Mouse (Mus musculus) macrophage (primary cell): Measurements from ENCODE around the gene Zfp335. TPM values are rescaled to one million over a fixed set of nuclear protein-coding genes. Genes with fewer than 3 reads are reported as not detected.

Source experiments
- H3K27ac ChIP-seq: fragments of 350-480 bp; formaldehyde crosslinking; 2 replicates; pipeline ENCODE4 v1.9.0; 2021
- H3K36me3 ChIP-seq: fragments of 350-480 bp; formaldehyde crosslinking; 2 replicates; pipeline ENCODE4 v1.9.0; 2021; ENCODE audit errors: inconsistent target
- H3K4me3 ChIP-seq: fragments of 350-480 bp; formaldehyde crosslinking; 2 replicates; pipeline ENCODE4 v1.9.0; 2021; ENCODE audit errors: inconsistent target
- H3K79me2 ChIP-seq: fragments of 350-480 bp; formaldehyde crosslinking; 2 replicates; pipeline ENCODE4 v1.9.0; 2021; ENCODE audit errors: inconsistent target
- WGBS: methylation state at CpG from one replicate; pipeline ENCODE4 v1.1.7; 2026; ENCODE audit warnings: inconsistent platforms; ENCODE audit not compliant: missing documents; 5-methylcytosine and 5-hydroxymethylcytosine counted together
- polyA plus RNA-seq: library from polyadenylated mRNA; stranded (reverse); fragments of 250-400 nt; gene quantifications from 3 replicates; pipeline ENCODE4 v1.2.4, GENCODE M21; 2018; ENCODE audit warnings: inconsistent platforms

The Zfp335 gene
- polyA plus RNA-seq, 1 experiment from 2014 or later = 6.8 TPM

DNA sequence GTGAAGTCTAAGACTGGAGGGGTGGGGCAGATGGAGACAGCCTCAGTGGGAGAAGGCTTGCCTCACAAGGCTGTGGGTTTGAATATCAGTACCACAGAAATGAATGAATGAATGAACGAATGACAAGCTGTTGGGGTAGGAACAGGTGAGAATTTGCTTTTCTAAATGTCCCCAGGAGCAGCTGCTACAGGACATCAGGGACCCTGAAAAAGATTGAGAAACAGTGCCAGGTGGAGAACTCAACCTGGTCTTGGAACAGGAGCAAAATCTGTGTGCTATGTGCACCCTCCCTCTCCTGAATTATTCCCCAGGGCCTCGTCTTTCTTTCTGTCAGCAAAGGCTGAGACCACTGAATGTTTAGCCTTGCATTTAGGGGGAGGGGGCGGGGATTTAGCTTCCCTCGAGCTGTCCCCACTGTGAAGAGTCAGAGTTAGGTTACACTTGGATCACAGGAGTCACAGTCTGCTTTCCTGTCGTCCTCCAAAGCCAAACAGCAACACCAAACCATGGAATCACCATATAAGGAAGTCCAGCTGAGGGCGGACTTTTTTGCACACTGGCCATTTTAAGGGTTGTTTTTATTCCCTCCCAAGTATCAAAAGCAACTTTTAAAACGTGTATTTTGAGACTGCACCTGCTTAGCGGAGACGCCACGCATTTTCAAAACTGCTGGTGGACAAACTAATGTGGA is 28.7 kb upstream of the Zfp335 start, which contains the start of gene Mmp9:
TSS of gene Mmp9 (plus strand) at position 641 of the 691 bp plus-strand sequence.
- Histone ChIP-seq H3K36me3 (no peaks in the 10 kb centered on the region), H3K27ac (no peak within 1 kb of the TSS), H3K4me3 (no peak within 1 kb of the TSS), H3K79me2 (no peaks in the 10 kb centered on the region)
- 13% methylated on average over 10 of the region's 10 CpGs for WGBS

GRCm38 (mm10) chr2:164939106-164939505 is 27.5 kb upstream of the Zfp335 start:
- H3K36me3 ChIP-seq = no peaks in the 10 kb centered on the region
- no peak overlapping the region for H3K4me3 ChIP-seq
- WGBS = 10% methylated on average over 11 of the region's 11 CpGs
- no peak overlapping the region for H3K27ac ChIP-seq
- H3K79me2 ChIP-seq = no peaks in the 10 kb centered on the region

DNA sequence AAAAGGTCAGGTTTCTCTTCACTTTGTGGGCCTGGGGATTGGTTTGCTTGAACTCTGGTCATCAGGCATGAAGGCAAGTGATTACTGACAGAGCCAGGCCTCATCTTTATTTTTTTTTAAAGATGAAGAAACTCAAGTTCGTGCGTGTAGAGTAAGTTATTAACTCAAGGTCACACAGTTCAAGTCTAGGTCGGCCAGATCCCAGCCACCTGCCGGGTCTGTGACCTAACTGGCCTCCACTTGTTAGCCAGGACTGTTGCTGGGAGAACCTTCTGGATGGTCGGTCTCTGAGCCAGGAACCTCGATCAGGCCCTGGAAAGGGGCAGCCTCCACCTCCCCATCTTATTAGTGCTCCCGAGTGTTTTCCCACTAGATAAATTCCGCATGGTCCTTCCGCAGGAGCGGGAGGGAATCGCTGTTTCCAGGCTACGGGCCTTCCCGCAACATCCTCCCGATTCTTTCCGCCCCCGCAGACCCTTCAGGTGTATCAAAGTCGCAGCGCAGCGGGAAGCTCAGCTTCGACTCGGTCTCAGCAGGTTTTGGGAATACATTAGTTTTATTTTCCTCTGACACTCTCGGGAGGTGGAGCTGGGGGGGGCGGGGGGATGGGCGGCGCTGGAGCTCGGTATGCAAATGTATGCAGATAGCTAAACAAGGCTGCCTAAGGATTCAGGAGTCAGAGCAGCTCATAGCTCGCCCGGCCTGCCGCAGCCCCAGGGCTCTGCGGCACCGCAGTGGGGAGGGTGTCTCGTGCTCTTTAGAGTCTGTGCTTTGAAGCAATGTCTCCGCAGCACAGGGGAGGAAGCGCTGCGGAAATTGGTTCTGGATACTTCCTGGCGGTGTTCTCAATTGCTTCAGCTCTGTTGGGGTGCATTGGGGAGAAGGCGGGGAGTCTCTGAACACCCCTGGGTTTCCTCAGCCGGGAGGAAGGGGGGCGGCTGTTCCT is 26.9 kb upstream of the Zfp335 start:
- Histone ChIP-seq H3K4me3 (no peak overlapping the region), H3K27ac (no peak overlapping the region), H3K79me2 (no peaks in the 10 kb centered on the region), H3K36me3 (no peaks in the 10 kb centered on the region)
- 15% methylated on average over 39 of the region's 39 CpGs for WGBS

DNA sequence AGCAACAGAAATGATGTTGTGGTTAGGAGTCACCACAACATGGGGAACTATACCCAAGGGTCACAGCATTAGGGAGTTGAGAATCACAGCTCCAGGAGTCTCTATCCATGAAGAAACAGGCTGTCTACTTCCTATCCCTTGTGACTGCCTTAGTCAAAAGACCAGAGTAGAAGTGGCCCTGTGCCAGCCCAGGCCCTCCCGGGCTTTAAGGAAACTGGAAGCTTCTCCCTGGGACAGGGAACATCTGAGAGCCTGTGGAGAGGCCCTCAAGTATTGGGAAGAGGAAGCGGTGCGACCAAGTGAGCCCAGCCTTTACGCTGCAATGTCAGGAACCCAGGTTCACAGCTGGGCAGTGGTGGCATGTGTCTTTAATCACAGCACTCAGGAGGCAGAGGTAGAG is 24.4 kb upstream of the Zfp335 start:
- Histone ChIP-seq H3K79me2 (no peaks in the 10 kb centered on the region), H3K27ac (no peak overlapping the region), H3K4me3 (no peak overlapping the region), H3K36me3 (no peaks in the 10 kb centered on the region)
- 21% methylated on average over 4 of the region's 4 CpGs for WGBS

DNA sequence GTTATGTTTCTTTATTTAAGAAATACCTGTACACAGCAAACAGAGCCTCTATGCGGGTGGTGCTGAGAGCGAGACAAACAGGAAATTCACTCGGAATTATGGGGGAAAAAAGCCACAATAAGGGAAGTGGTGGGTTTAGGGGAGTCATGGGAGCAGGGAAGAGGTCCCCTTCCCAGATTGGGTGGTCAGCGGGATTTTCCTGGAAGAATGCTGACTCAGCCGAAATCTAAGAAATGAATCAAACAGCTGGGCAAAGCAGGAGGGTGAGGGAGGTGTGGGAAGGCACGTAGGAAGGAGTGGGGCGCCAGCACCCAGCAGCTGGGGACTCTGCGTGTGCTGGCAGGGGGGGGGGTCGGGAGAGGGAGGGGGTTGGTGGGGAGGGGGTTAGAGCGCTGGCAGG is 22.0 kb upstream of the Zfp335 start:
- Histone ChIP-seq H3K27ac (no peak overlapping the region), H3K4me3 (no peak overlapping the region), H3K79me2 (no peaks in the 10 kb centered on the region), H3K36me3 (no peaks in the 10 kb centered on the region)
- 18% methylated on average over 8 of the region's 10 CpGs for WGBS

DNA sequence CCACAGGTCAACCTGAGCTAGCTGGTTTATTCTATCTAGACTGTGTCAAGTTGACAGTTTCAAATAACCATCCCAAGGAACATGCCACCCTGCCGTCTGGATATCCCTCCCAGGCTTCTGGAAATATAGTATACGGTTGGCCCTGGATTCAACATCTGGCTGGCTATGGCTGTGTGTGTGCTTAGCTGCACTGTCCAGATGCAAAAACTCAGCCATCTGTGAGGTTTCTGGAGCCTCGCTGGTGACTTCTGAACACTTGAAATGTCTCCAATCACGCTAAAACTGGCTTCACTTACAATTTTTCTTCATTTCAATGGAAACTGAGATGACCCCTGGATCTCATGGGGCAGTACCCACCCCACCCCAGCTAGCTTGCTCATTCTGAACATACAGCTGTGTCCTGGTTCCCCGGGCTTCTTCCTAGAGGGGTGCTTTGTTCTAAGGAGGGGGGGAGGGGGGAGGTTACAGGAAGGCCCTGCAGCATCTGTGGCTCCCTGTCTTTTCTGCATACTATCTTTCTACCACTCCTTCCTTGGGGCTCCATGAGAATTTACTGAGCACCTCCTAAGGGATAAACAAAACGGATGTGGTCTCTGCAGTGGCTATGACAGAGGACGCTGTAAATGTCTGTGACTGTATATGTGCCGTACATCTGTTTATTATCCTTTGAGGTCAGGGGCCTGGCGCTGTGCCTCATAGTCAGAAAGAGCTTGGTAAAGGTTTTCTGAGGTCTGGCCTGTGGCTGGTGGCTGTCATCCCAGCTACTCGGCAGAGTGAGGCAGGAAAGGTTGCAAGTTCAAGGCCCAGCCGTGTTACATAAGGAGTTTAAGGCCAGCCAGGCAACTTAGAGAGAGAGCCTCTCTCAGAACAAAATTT is 19.4 kb upstream of the Zfp335 start:
- no peak overlapping the region for H3K27ac ChIP-seq
- no peak overlapping the region for H3K4me3 ChIP-seq
- 72% methylated on average over 11 of the region's 11 CpGs for WGBS
- no peaks in the 10 kb centered on the region for H3K79me2 ChIP-seq
- no peaks in the 10 kb centered on the region for H3K36me3 ChIP-seq

DNA sequence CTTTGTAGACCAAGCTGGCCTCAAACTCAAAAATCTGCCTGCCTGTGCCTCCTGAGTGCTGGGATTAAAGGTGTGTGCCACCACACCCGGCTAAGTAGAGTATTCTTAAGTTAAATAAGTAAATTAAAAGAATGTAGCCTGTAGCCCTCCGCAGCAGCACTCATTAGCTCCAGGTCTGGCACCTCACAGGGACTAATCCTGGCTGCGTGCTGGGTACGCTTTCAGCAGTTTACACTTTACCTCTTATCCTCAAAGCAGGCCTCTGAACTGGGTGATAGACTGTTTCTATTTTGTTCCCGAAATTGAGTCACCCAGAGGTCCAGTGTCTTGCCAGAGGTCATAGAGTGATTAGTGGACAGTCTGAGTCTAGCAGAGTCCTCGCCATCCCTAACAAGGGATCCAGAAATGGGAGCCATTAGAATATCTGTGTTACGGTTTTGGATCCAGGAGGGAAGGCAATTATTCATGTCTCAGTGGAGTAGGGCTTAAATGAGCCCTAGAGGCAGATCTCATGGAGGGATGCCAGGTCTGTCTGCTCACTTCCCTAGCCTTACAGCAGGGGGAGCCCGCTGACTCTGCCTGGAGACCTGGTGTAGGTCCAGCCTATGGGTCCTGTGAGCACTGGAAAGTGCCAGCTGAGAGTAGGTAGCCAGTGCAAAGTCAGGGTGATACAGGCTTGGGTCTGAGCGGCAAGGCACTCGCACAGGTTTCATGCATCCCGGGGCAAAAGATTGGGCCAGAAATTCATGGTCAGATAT is 12.7 kb upstream of the Zfp335 start:
- no peaks in the 10 kb centered on the region for H3K36me3 ChIP-seq
- 48% methylated on average over 11 of the region's 11 CpGs for WGBS
- H3K79me2 ChIP-seq = no peaks in the 10 kb centered on the region
- H3K27ac ChIP-seq = no peak overlapping the region
- H3K4me3 ChIP-seq = no peak overlapping the region

- Histone ChIP-seq H3K79me2 (no peaks in the 10 kb centered on the region), H3K4me3 (no peak overlapping the region), H3K27ac (no peak overlapping the region), H3K36me3 (no peaks in the 10 kb centered on the region)
- 98% methylated on average over 4 of the region's 4 CpGs for WGBS
Measured at GRCm38 (mm10) chr2:164923291-164923690, 11.7 kb upstream of the Zfp335 start.

DNA sequence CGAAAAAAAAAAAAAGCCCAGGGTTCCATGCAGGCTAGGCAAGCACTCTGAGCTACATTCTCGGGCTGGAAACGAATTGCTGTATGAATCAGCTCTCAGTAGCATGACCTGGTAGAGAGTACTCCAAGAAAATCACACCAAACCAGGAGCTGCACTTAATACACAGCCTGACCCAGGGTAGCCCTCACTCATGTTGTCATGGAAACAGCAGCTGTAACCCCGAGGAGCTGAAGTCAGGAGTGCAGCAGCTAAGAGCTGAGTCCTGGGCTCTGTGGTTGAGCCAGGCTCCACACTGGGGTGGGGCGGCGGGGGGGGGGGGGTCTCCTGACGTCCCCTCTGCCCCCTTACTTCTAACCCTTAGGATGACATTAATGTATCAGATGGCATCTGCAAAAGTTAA is 10.4 kb upstream of the Zfp335 start:
- no peak overlapping the region for H3K4me3 ChIP-seq
- H3K27ac ChIP-seq = no peak overlapping the region
- H3K79me2 ChIP-seq = no peaks in the 10 kb centered on the region
- 66% methylated on average over 6 of the region's 7 CpGs for WGBS
- no peaks in the 10 kb centered on the region for H3K36me3 ChIP-seq

- 86% methylated on average over 4 of the region's 5 CpGs for WGBS
- no peaks in the 10 kb centered on the region for H3K36me3 ChIP-seq
- no peak overlapping the region for H3K27ac ChIP-seq
- no peaks in the 10 kb centered on the region for H3K79me2 ChIP-seq
- H3K4me3 ChIP-seq = no peak overlapping the region
Measured at GRCm38 (mm10) chr2:164918325-164918724, 6.8 kb upstream of the Zfp335 start.

DNA sequence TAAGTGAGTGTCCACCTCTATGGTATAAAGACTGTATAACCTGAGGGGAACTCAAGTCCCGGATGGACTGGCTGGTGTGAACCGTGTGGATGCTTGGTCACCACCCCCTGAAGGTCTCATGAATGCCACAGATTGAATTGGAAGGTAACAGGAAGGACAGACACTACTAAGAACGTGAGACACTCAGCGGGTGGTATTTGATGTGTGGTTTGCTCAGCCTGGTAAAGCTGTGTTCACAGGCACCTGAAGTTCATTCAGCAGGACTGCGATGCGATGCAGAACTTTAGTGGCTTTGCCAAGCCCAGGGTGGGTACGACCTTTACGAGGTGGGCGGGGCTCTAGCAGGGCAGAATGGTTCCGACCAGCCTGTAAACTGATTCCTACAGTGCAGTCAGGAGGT is 5.8 kb upstream of the Zfp335 start:
- Histone ChIP-seq H3K79me2 (no peaks in the 10 kb centered on the region), H3K4me3 (no peak overlapping the region), H3K36me3 (no peaks in the 10 kb centered on the region), H3K27ac (no peak overlapping the region)
- 80% methylated on average over 10 of the region's 10 CpGs for WGBS

GRCm38 (mm10) chr2:164916820-164917219 is 5.3 kb upstream of the Zfp335 start:
- H3K27ac ChIP-seq = no peak overlapping the region
- H3K36me3 ChIP-seq = no peaks in the 10 kb centered on the region
- 3% methylated on average over 5 of the region's 5 CpGs for WGBS
- H3K4me3 ChIP-seq = no peak overlapping the region
- no peaks in the 10 kb centered on the region for H3K79me2 ChIP-seq

DNA sequence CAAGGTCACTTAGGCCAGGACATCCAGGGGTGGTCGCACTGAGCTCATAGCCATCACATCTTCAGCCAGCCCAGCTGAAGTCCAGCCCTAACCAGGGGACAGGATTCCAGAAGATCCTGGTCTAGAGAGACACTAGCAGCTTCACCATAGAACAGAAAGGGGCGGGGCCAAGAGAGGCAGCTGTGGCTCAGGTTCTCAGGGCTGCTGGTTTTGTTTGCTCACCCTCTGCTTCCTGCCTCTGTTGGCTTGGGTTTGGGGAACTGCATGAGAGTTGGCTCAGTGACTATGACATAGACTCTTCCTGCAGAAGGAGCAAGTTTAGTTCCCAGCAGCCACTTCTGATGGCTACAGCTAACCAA is 1.9 kb upstream of the Zfp335 start:
- H3K27ac ChIP-seq = peak overlapping the region; percentile 98
- H3K36me3 ChIP-seq = peaks cover 8% of the 10 kb centered on the region
- 42% methylated on average over 2 of the region's 2 CpGs for WGBS
- H3K4me3 ChIP-seq = no peak overlapping the region
- peaks cover 21% of the 10 kb centered on the region for H3K79me2 ChIP-seq
